Mouse (Mus musculus) granulocyte monocyte progenitor cell, adult 5-6 weeks (primary cell): ENCODE measurements at regions not wholly inside any gene's neighbourhood (a gene's known extent, or its start where the extent isn't known, plus 50 kb on each side); places are given as distances from the start of the nearest gene placed in this dataset.

Experiments
- ATAC-seq: replicated peaks from 2 replicates; pipeline ENCODE4 v1.8.0; 2016; ENCODE audit warnings: mild to moderate bottlenecking, moderate TSS enrichment, inconsistent platforms; ENCODE audit not compliant: poor library complexity, severe bottlenecking

- ATAC-seq, result no peak
Observed at GRCm38 (mm10) chr2:179386871-179387270, 55.4 kb upstream of the Cdh4 start.

- ATAC-seq, result no peak
Observed at GRCm38 (mm10) chr2:179390486-179390885, 51.7 kb upstream of the Cdh4 start.

- no peak for ATAC-seq
Observed at GRCm38 (mm10) chr2:179390924-179391461, 51.2 kb upstream of the Cdh4 start.
